Mouse (Mus musculus) E14TG2a.4 (cell line): ENCODE data around the gene Gm960.

Experiments
- CTCF ChIP-seq: conservative IDR thresholded peaks from 2 replicates; pipeline ENCODE4 v1.5.1; 2014; ENCODE audit warnings: low read length
- NANOG ChIP-seq: IDR thresholded peaks from 2 replicates; pipeline ENCODE4 v1.6.1; 2014; ENCODE audit warnings: borderline replicate concordance, low read length, mixed read lengths

GRCm38 (mm10) chr19:4587426-4587825 lies 111.0 kb downstream of the Gm960 start:
- no peak for TF ChIP-seq CTCF
- TF ChIP-seq NANOG: no peak
